Comparison of ENCODE assay signal across 8 mouse cellular contexts in genomic region chr4:100527554-100528001, GRCm38 (mm10). TPM values are rescaled to one million over a fixed set of nuclear protein-coding genes. Genes with fewer than 3 reads are reported as not detected.
DNase-seq lines count a peak whose midpoint lies in the region; ATAC-seq lines count a peak whose summit lies in the region.
"Had no signal": no experiment of that assay in that cellular context is flagged by ENCODE, and none has a peak within 500 bp of the region (broad histone marks: within the 10 kb centered on the region; RNA-seq: fewer than 3 reads in every experiment).

No protein-coding gene starts in this region.

- H3K36me3 ChIP-seq in forebrain, embryonic 15.5 days = no peaks in the 10 kb centered on the region
- no peaks in the 10 kb centered on the region for H3K36me3 ChIP-seq in limb, embryonic 11.5 days (ENCODE audit: control insufficient read depth, insufficient read depth, low read length)
- no peaks in the 10 kb centered on the region for H3K36me3 ChIP-seq in neural tube, embryonic 15.5 days

- no peak overlapping the region for H3K9ac ChIP-seq in forebrain, embryonic 15.5 days (replicated peaks)
- H3K9ac ChIP-seq in limb, embryonic 11.5 days (ENCODE audit: low read length) = no peak overlapping the region
- H3K9ac ChIP-seq in neural tube, embryonic 15.5 days (replicated peaks) = no peak overlapping the region

- no peaks in the 10 kb centered on the region for H3K9me3 ChIP-seq in forebrain, embryonic 15.5 days
- no peaks in the 10 kb centered on the region for H3K9me3 ChIP-seq in limb, embryonic 11.5 days (ENCODE audit: control insufficient read depth, low read length)
- H3K9me3 ChIP-seq in neural tube, embryonic 15.5 days (replicated peaks) = no peaks in the 10 kb centered on the region

- peak overlapping the region; percentile 20; the same call in 1 of the 2 replicates for H3K4me3 ChIP-seq in forebrain, embryonic 15.5 days
- H3K4me3 ChIP-seq in limb, embryonic 11.5 days (ENCODE audit: low read depth, low read length) = peak overlapping the region; percentile 5; the same call in 1 of the 2 replicates
- H3K4me3 ChIP-seq in neural tube, embryonic 15.5 days (replicated peaks) = peak overlapping the region; percentile 17; the same call in 1 of the 2 replicates
- H3K4me3 ChIP-seq: myocyte had no signal

- H3K4me2 ChIP-seq in forebrain, embryonic 15.5 days (replicated peaks) = peak overlapping the region; percentile 34
- H3K4me2 ChIP-seq in limb, embryonic 11.5 days (ENCODE audit: low read depth, severe bottlenecking) = peak overlapping the region; percentile 27
- peak overlapping the region; percentile 48 for H3K4me2 ChIP-seq in neural tube, embryonic 15.5 days

- peaks cover 8% of the 10 kb centered on the region; the same call in 1 of the 2 replicates for H3K27me3 ChIP-seq in forebrain, embryonic 15.5 days
- H3K27me3 ChIP-seq in limb, embryonic 11.5 days (ENCODE audit: control insufficient read depth, insufficient read depth, low read length) = no peaks in the 10 kb centered on the region
- H3K27me3 ChIP-seq in neural tube, embryonic 15.5 days (replicated peaks) = peaks cover 33% of the 10 kb centered on the region

- peaks cover 8% of the 10 kb centered on the region for H3K4me1 ChIP-seq in forebrain, embryonic 15.5 days
- peaks cover 13% of the 10 kb centered on the region for H3K4me1 ChIP-seq in limb, embryonic 11.5 days (ENCODE audit: control insufficient read depth, insufficient read depth, low read length)
- H3K4me1 ChIP-seq in neural tube, embryonic 15.5 days = peaks cover 8% of the 10 kb centered on the region

- ATAC-seq in forebrain, embryonic 15.5 days (replicated peaks) = peak; percentile 61; the same call in 1 of the 2 replicates
- peak; percentile 81; the same call in 1 of the 2 replicates for ATAC-seq in limb, embryonic 11.5 days (ENCODE audit: insufficient number of reproducible peaks, low FRiP score, low TSS enrichment, low read depth)
- ATAC-seq in neural tube, embryonic 15.5 days (ENCODE audit: low FRiP score) = no peak

- DNase-seq in right cerebral cortex, postnatal 4 days = peak; percentile 18
- DNase-seq in right cerebral cortex, postnatal 25 days = no peak
- DNase-seq in limb, embryonic 11.5 days (ENCODE audit: low spot score) = peak; percentile 80
- DNase-seq in left cerebral cortex, adult 9 months (ENCODE audit: low spot score in 2 of 2) = no peak
- no peak for DNase-seq in thymus, postnatal 4 days

- H3K27ac ChIP-seq in forebrain, embryonic 15.5 days (replicated peaks) = no peak overlapping the region
- H3K27ac ChIP-seq in limb, embryonic 11.5 days (replicated peaks; ENCODE audit: low read depth, low read length) = peak overlapping the region; percentile 44
- H3K27ac ChIP-seq in neural tube, embryonic 15.5 days (replicated peaks) = no peak overlapping the region

- 5% methylated on average over 15 of the region's 15 CpGs for WGBS in forebrain, embryonic 15.5 days
- WGBS in limb, embryonic 11.5 days = 2% methylated on average over 15 of the region's 15 CpGs
- WGBS in neural tube, embryonic 15.5 days = 8% methylated on average over 15 of the region's 15 CpGs

RNA-seq across cellular contexts. Expression of gene Ube2u, which starts 48.9 kb away (rescaled TPM):
- 0.43 and 0.47 TPM in 2 replicates for polyA plus RNA-seq in forebrain, embryonic 15.5 days (2015; fragmentation: Nextera tagmentation; extraction: Ambion mirVana)
- polyA plus RNA-seq in limb, embryonic 11.5 days (2014; fragmentation: Nextera tagmentation; extraction: Ambion mirVana) = 0.31 and 0.74 TPM in 2 replicates
- 0.11 and 0.13 TPM in 2 replicates for polyA plus RNA-seq in neural tube, embryonic 15.5 days (2015; fragmentation: Nextera tagmentation; extraction: Ambion mirVana)
- polyA plus RNA-seq: myocyte had no signal

Comparison
In these comparisons a context has a peak if more than half of its experiments do, and no peak if none do; other contexts are left out.
1. DNase-seq: peak in right cerebral cortex, postnatal 4 days (single experiment) and limb, embryonic 11.5 days (single experiment); none in right cerebral cortex, postnatal 25 days (single experiment), left cerebral cortex, adult 9 months (0 of 2) and thymus, postnatal 4 days (single experiment).
2. Peak in every context shown above with its lines, with median percentiles within 50 percentile points of each other: H3K4me2 ChIP-seq and H3K4me3 ChIP-seq.